Mouse (Mus musculus) left cerebral cortex, postnatal 14 days (tissue): ENCODE measurements at regions not wholly inside any gene's neighbourhood (a gene's known extent, or its start where the extent isn't known, plus 50 kb on each side); places are given as distances from the start of the nearest gene placed in this dataset.

Source experiments
- DNase-seq, 2 experiments: peaks; one replicate each; pipeline ENCODE4 v3.0.0; 2021 to 2022; ENCODE audit warnings: low spot score in 2 of 2, mixed read lengths in 1 of 2
- intact Hi-C: fragments of 180-260 bp; cut with DNase I; formaldehyde crosslinking; loops from one replicate; pipeline ENCODE4 v1.15.1; 2025

GRCm38 (mm10) chr15:69632306-69632705 lies 3131.6 kb upstream of the Lrrc6 start:
- intact Hi-C loops: no loop called here
- DNase-seq: no peak

DNA sequence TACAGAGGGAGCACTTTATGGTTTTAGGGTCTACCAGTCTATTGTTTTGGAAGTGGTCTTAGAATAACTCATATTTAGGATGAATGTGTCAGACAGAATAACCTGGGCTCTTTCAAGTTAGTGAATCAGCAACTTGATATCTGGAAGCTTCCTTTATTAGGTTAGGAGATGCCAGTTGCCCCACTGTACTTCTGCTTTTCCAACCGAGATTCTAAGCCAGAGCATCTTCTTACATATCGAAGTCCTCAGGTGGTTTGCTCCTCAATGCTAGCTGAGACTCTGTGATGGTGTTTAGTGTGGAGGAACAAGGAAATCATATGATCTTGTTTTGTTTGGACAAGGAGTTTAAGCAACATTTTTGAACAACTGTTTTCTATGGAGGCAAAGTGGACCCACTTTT lies 3117.3 kb upstream of the Lrrc6 start:
- no peak for DNase-seq
- intact Hi-C loops: no loop called here

DNA sequence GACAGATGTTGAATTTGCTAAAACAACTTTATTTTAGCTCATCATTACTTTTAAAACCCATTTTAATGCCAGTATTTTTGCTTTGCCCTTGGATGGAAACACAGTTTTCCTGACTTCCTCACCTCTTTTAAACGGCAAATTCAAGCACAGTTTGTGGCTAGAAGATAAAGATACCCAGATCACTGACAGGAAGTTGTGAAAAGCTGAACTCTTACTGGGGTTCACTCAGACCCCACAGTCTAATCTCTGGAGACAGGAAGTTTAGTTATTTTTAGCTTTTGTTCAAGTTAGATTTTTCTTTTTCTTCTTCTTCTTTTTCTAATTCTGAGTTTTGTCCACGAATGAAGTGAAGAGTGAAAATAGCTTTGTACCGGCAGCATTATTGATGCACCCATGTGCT lies 3113.3 kb upstream of the Lrrc6 start:
- intact Hi-C loops: no loop called here
- DNase-seq: no peak

DNA sequence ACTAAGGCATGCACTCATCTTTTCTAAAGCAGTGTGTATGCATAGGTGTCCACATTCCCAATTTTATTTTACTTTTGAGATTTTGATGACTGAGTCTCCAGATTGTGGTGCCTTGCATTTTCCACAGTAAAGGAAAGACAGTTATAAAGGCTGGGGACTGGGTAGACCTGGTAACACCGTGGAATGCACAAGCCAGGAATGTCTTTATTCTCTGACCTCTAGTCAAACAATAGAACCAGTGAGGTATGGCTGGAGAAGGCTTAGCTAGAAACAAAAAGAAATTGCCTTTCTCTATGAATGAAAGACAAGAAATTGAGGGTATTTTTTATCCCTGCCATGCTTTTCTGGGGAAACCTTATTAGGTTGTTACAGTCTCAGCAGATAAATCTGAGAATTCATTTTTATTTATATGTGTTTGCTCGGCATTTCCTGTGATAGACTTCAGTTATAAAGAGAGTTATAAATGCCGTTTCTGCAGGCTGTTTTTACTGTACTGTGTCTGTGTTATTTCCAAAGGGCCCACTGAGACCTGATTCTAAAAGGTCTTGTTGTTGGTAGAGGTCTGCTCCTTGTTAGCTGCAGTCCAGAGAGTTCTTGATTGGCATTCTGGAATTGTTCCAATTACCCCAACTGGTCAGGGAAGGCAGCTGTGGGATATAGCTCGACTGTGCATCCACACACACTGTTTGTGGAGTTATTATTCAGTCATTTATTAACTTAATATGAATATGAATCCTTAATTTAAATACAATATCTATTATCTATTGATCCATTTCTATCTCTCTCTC lies 3090.7 kb upstream of the Lrrc6 start:
- no peak for DNase-seq
- intact Hi-C loops: no loop called here

DNA sequence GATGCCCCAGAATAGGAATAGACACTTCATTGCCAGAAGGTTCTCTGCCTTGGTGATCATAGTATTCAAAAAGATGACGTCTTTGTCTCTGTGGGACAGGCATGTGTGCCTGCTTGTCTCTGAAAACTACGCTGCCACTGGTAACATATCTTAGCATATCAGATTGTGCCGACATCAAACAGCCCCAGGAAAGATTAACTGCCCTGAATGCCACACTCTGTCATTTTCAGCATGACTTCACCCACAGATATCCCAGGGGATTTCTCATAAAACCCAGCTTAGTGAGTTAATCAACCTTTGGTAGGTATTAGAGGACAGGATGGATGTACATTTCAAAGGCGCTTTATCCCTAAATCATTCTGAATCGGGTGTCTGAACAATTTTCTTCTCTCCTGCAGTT lies 3087.4 kb upstream of the Lrrc6 start:
- intact Hi-C loops: no loop called here
- DNase-seq: no peak

- no peak for DNase-seq
- intact Hi-C loops: no loop called here
These were observed 3076.0 kb upstream of the Lrrc6 start for GRCm38 (mm10) chr15:69576742-69577141.

GRCm38 (mm10) chr15:69575611-69576153 lies 3075.0 kb upstream of the Lrrc6 start:
- DNase-seq: peak in 1 of 2 experiments; percentile 23
- intact Hi-C loops: no loop called here

DNA sequence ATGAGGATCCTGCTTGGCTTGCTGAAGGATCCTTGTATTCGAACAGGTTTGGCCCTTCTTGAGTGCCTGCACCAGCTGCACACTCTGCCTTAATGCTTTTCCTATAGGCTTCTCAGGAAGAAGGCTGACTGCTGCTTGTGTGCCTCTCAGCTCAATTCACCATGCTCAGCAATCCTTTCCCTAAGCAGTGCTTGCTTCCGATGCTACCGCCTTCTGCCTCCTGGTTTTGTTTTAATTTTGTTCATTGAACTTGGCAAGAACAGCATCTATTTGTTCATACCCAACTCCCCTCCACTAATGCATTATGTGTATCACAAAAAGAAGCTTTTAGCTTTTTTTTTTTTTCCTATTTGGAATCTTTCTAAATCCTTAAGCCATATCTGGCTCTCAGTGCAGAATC lies 3053.5 kb upstream of the Lrrc6 start:
- intact Hi-C loops: no loop called here

DNA sequence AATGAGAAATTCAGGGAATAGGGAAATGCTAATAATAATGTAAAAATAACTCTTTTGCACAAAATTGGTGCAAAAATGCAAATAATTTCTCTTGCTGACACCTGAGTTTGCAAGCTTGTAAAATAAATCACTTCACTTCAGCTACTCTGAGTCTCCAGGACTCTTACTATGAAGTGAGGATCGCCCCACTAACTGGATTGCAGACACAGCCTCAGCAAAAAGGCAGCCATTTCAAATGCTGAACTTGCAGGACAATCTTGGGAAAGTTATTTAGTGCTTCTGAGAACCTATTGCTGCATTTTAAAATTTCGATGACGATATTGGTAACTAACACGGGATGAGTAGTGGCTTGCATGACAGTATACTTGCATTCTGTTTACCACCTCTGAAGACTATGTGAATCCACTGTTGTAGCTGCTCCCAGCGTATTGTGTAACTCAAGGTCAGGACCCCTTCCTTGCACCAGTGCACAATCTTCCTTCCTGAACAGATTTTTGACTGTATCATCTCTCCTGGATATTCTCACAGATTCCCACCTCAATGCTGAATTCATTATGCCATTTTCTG lies 3051.4 kb upstream of the Lrrc6 start:
- DNase-seq: no peak
- intact Hi-C loops: no loop called here

More for the DNA sequence above, 3053.5 kb upstream of the Lrrc6 start:
- no peak for DNase-seq

DNA sequence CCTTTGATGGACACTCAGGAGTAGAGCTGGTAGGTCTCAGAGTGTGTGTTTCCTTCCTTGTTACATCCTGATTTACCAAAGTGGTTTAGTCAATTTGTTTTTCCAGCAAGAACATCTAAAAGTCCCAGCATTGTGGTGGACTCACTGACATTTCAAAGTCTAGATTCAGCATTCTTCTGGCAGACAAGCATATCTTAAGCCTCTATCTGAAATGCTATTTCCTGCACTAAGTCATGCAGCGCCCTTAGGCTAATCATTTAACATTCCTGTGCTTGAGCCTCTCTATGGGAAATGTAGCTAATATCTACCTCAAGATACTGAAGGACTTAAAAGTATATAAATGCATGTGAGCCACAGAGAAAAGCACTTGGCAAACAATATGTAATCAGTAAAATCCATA lies 3050.3 kb upstream of the Lrrc6 start:
- intact Hi-C loops: no loop called here
- no peak for DNase-seq

DNA sequence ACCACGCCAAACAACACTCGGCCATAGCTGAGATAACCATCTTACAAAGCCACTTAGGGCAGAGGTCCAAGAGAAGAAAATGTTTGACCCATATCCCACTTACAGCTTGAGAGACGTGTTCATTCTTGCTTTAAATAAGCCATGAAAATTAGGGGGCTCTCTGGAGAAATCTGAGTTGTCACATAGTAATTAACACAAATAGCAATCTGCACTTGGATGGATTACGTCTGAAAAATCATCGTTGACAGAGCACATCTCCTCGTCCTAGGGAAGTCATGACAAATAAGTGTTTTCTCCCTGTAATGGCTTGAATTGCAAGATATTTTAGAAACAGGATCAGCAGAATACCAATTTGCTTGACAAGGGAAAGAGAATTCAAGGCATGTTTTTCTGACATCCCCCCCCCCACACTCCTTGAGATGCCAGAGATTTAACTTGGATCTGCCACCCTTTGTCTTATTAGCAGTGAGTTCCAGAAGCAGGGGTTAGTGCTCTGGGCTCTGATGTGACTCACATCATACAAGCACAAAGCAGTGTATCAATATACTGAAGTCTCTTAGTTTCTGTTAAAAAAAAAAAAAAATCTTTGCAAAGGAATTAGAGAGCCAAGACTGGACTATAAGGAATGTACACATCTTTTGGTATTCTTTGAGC lies 3025.9 kb upstream of the Lrrc6 start:
- DNase-seq: no peak
- intact Hi-C loops: no loop called here

DNA sequence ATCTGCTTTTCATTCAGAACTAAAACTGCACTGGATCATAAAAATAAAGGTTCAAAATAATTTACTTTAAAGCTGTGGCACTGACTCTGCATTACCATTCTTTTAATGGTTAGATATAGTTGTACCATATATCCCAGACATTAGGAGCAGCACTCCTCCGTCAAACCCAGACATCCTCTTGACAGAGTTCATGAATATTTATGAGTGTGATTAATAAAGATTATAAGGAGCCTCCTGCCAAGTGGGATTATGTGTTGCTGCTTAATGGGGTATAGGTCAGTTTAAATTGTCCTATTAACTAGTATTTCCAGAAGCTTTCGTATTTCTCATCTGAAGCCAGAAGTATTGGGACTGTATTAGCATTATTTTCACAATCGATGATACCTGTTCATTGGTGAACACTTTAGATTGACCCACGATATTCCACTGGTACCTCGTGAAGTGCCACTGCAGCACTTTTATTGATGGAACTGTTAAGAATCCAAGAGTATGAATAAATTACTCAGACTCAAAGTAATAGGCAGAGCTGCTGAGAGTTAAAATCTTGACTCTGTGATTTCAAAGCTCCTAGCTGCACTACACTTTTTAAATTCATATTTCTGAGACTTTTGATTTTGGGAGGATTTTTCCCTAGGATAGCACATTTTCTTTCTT lies 2983.8 kb upstream of the Lrrc6 start:
- no peak for DNase-seq
- intact Hi-C loops: no loop called here

GRCm38 (mm10) chr15:69483096-69483495 lies 2982.4 kb upstream of the Lrrc6 start:
- intact Hi-C loops: no loop called here
- DNase-seq: no peak

GRCm38 (mm10) chr15:69481087-69481486 lies 2980.4 kb upstream of the Lrrc6 start:
- intact Hi-C loops: no loop called here

GRCm38 (mm10) chr15:69477050-69477449 lies 2976.3 kb upstream of the Lrrc6 start:
- no peak for DNase-seq
- intact Hi-C loops: no loop called here

More at GRCm38 (mm10) chr15:69481087-69481486, 2980.4 kb upstream of the Lrrc6 start:
- DNase-seq: no peak

DNA sequence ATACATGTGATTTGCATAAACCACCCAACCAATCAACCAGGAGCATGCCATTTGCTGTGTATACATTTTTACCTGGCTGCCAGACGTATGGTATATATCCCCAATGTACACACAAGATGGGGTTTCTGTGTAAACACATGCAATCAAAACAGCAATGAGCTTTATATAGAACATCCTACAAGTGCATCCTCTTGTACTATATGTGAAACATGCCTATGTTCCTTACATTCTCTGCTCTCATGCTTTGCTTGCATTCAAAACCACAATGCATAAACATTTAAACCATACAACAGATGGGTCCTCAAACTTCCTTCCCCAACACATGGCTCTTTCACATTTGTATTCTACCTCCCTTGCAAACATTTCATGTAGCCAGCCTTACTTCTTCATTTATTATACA lies 2968.9 kb upstream of the Lrrc6 start:
- no peak for DNase-seq
- intact Hi-C loops: no loop called here

GRCm38 (mm10) chr15:69460581-69461194 lies 2960.0 kb upstream of the Lrrc6 start:
- intact Hi-C loops: no loop called here
- no peak for DNase-seq

DNA sequence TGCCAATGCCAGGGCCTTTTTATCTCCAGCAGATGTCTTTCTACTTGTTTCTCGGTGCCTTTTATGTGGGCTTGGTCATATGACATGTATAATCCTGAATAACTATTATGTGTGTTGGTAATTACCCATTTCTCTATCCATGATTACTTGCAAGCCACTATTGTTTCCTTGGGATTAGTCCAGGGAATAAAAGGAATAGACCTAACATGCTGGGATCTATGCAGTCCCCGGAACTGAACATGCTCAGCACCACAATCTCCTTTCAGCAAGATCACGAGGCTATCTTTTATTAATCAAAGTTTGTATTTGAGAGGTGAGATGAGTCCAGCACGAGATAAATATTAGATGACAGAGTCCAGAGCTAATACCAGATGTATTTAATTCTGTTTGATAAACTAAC lies 2956.8 kb upstream of the Lrrc6 start:
- intact Hi-C loops: no loop called here
- DNase-seq: no peak

DNA sequence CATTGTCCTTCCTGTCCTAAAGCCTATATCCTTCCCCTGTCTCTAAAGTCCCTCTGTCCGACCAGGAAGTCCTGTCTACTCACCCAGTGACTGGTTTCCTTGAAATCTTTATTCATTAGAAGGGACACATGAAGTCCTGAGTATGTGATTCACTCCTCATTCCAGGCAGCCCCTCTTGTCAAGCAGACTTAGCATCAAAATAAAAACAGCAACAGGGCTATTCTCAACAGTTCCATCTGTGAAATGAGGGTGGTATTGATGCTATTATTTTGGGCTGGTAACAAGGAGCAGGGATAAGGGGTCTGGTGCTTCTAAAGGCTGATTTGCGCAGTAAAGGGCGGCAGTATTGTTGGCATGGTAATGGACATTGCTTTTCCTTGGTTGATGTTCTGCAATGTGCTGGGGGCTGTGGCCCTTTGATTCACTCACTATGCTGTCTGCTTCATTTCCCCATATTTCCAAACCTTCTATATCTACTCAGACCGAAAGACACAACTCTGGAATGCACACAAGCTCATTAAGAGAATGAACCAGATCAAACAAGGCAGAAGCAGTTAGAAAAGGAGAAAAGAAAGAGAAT lies 2955.6 kb upstream of the Lrrc6 start:
- intact Hi-C loops: no loop called here
- DNase-seq: no peak
